Mouse (Mus musculus) ZHBTc4 (cell line): ENCODE results near the gene Plg.

Source experiments
- DNase-seq: peaks from one replicate; pipeline ENCODE4 v3.0.0-alpha.2; 2011; ENCODE audit warnings: low read depth, low spot score

The Plg gene

DNA sequence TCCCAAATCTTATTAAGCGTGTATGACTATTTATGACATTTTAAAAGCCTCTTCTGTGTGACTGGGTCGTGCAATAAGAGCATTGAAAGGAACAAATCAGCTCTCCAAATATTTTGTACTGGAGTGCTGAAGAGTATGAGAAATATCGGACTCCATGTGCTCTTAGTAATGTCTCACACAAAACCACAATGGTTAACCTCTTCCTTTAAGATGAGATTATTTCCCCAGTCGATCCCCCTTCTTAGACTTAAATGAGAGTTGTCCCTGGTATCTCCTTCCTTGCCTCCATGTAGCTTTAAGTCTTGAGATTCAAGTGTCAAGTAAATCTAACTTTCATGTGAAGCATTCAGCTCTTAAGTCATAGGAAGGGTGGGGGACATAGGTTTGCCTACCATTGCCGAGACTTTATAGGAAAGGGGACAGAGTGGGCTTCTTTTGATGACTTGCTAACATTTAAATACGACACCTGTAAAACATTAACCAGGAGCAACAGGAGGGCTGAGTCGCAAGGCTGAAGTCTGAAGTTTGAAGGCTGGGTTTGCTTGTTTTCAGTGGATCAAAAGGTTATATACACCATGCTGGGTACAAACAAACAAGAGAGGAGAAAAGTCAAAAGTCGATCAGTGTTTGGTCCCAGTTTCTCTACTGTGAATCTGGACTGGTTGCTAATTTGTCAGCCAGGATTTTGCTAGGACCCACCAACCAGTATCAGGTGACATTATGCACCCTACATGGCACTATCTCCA, 6.8 kb downstream of the Plg start:
- DNase-seq, result no peak

DNA sequence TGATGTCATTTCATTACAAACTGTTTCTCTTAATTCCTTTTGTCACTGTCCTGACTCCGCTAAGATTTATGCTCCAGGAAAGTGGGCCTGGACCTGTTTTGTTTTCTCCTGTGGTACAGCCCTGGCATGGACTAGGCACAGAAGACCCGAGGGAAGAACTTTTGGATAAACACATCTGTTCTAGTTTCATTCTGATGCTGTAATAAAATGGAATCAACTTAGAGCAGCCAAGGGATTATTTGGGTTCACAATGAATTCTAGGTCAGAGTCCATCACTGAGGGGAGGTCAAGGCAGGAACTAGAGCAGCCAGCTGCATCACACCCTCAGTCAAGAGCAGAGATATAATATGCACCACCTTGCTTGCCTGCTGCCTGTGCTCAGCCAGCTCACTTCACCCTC, 9.4 kb downstream of the Plg start:
- no peak for DNase-seq

DNA sequence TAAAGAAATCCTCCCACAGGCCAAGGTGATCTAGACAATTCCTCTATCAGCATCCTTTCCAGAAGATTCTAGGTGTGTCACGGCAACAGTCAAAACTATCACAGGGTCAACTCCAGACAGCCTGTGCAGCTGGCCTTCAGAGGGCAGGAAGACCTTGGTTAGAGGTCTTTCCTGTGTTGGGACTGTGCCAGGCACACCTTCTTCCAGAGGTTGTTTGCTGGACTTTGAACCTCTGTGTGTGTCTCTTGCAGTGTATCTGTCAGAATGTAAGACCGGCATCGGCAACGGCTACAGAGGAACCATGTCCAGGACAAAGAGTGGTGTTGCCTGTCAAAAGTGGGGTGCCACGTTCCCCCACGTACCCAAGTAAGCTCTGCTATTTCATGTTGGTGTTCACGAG, 9.8 kb downstream of the Plg start:
- DNase-seq, result no peak

DNA sequence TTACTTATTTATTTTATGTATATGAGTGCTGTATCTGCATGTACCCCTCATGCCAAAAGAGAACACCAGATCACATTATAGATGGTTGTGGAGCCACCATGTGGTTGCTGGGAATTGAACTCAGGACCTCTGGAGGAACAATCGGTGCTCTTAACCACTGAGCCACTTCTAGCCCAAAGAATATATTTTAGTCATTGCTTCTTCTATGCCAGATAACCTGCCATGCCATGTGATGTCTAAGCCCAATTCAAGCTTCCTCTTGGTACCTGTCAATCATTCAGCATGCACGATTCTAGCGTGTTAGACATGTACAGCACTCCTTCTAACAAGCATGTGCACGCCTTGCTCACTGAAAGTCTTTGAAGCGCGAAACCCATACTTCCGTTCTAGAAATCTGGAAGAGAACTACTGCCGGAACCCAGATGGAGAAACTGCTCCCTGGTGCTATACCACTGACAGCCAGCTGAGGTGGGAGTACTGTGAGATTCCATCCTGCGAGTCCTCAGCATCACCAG, 17.8 kb downstream of the Plg start:
- no peak for DNase-seq

DNA sequence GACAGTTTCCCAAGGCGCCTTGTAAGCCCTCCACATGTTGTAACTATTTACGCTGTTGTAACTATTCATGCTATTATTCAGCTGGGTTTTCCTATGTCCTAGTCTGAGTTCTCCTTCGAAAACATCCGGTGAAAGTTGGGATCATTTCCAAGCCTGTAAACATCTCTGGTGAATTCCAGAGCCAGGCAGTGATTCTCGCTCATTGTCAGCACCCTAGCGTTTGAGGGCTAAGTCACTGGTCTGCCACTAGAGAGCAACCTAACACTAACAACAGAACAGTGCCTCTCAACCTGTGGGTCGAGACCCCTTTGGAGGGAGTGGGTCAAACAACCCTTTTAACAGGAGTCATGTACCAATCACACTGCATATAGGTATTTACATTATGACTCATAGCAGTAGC, 25.0 kb downstream of the Plg start:
- DNase-seq, result no peak

DNA sequence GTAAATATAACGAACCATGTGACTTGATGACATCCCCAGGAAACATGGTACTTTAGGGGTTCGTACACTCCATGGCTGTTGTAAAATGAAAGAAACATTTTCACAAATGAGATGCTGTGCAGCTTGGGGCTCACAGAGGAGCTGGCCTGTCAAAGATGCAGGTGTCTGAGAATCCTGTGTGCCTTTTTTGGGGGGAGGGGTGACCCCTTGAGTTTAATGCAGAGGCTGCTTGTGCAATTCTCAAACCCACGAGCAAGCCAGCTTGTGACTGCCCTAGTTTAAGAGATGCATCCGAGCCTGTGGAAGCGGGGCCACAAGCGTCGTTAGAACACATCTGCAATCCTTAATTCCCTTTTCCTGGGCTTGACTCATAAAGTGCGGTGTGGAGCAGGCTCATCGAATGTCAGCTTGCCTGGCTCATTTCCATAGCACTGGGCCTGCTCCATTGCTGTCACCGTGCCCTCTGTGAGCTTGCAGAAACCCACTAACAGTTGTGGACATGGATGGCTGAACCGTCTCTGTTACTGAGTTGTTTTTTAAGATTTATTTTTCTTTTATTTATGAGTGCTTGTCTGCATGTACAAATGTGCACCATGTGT, 31.0 kb downstream of the Plg start:
- no peak for DNase-seq

DNA sequence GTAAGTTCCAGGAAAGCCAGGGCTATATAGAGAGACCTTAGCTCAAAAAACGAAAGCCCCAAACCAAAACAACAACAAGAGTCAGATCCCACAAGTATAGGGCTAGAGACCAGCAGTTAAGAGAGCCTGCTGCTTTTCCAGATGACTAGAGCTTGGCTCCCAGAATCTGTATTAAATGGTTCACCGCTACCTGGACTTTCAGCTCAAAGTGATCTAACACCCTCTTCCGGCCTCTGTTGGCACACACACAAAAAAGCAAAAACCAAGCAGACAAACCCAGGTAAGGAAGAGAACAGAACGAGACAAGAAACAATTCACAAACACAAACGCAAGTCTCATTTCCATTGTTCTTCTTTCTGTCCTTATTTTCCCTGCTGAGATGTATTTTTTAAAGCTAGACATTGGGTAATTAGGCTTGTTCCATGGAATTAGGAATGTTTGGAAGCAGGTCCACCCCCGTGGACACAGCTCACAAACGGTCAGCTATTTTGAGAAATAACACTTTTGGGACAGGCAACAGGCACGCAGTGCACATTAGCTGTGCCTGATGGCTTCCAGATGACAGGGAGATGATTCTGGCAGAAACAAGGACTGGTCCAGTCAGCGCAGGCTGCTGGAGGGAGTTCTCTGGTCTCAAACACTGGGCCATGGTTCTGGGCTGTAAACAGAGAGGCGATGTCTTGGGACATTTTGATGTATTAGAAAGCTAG, 33.9 kb downstream of the Plg start:
- no peak for DNase-seq

DNA sequence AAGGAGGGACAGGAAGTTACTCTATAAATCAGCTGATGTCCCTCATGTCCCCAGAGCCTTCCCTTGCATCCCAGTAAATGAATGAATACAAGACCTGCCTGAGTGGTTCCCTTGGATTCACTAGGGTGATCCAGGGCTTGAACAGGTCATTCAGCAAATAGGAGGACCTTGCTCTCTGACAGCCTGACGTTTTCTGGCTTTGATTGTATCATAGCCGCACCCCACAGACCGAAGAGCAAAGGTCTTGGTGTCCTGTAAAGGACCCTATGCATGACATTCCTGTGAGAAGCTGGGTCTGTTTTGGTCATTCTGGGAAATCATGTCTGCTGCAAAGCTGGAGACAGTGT, 34.5 kb downstream of the Plg start:
- no peak for DNase-seq

DNA sequence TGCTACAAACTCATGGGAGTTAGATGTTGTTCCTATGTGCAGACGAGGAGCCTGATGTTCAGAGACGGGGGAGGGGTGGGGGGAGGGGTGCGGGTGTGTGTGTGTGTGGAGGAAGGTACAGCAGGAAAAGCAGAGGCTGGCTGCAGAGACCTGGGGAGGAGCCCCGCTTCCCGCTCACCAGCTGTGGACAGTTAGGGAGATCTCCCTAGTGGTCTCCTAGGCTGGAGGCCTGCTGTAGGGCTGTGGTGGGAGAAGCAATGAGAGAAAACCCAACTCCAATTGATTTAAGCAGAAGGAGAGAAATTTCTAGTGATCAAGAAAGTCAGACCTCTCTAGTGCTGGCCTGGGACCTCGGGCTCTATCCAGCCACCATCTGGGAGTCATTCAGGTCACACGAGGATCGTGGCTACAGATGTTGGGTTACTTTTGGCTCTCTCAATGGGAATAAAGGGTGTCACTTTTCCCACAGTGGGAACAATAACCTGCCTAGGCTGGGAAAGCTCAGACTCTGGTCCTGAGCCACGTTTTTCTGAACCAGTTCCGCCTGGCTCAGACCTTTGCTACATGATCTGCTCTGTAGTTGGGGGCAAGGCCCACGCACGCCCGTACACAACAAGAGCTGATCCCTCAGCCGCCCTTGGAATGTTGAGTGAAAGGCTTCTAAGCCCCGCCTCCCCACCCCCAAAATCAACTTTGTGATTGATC, 36.8 kb downstream of the Plg start:
- DNase-seq, result no peak

DNA sequence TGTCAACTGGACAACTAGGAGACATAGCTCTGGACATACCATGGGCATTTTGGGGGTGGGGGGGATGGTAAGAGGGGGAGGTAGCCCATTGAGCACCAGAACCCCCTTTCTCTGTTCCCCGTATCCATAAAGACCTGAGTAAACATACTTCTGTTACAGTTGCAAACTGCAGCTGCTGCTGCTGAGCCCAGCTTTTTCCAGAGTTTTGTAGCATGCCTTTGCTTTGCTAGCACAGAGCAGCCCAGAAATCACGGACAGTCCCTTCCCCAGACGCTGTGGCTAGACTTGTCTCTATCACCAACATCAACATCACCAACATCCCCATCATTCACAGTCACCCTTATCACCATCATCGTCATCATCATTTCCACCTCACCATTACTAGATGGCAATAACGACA, 37.3 kb downstream of the Plg start:
- no peak for DNase-seq

DNA sequence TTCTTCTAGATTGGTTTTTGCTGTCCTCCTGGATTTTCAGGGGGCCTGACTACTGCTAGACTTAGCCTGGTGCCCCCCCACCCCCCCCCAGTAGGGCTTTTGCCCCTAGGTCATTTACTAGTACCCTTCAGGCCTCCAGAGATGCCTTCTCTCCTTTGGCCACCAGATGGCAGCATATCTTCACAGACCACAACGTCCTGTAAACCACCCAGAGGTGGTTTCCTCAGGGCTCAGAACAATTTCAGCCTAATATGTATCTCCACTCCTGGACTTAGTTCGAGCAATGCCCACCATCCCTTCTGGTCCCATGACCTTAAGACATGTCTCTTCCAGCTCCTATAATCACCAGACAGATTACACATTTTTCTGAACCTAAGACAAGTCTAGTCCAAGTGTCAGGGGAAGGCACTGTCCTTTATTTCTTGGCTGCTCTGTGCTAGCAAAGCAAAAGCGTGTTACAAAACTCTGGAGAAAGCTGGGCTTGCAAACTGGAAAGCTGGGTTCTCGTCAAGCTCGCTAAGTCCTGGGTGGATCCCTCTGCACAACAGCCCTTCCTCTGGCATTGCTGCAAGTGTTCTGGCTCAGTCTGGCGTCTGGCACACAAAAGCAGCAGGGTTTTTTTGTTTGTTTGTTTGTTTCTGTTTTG, 38.0 kb downstream of the Plg start:
- DNase-seq, result peak; percentile 76

DNA sequence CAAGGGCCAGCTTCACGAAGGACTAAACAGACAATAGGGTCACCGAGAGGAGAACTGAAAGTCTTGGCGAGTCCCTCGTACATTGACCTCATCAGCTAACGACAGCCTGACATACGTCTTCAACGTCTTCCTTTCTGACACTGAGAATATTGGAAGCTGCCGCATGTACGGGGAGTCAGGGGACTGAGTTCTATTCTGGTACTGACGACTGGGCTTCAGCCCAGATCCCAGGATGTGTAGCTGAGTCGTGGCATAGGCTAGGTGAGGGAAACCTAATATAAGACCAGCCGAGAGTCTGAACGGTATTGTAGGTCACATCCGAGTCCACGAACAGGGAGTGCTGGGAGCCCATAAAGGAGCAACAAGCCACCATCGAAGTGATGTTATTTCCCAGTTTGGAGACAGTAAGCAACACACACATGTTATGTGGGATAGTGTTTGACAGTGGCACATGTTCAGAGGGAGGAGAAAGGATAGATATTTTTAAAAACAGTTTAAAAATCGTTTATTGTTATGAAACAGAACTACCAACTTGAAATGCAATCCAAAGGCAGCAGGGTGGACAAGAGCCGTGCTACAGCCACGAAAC, 41.2 kb downstream of the Plg start:
- no peak for DNase-seq

DNA sequence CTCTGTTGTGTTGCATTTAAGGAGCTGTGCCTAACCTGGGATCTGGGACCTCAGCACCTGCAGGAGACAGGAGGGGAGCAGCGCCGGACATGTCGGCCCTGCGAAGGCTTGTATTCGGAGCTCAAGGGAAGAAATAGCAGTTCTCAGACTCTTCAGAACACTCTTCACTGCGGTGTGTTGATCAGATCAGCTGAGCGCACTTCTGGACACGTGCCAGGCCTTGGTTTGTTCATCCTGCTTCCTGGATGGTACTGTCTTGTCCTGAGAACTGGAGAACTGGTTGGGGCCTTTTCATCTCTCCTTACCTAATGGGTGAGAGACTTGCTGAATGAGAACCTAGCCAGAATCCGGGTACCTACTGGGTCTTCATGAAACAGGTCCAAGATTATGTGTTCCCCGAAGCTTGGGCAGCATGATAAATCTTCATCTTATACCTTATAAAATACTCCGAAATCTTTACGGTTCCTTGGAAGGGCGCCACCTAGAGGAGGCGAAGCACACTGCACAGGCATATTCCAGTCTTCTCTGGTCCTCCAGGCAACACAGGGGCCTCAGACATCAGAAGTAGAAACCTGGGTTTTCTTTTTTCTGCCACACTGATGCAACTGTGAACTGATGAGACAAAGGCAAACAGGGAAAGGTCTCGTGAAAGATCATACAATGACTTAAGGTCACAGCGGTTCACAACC, 42.6 kb downstream of the Plg start:
- DNase-seq, result peak; percentile 61

DNA sequence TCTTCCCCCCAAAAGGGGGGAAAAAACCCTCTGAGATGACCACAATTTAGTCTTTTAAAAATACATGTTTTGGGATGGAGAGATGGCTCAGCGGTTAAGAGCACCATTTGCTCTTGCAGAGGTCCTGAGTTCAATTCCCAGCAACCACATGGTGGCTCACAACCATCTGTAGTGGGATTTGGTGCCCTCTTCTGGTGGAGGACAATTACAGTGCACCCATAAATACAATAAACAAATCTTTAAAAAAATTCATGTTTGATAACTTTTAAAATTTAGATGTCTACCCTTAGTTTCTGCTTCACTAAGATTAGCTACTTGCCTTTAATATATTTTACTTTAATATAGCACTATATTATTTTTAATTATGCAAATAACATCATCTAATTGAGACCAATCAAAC, 43.7 kb downstream of the Plg start:
- no peak for DNase-seq

DNA sequence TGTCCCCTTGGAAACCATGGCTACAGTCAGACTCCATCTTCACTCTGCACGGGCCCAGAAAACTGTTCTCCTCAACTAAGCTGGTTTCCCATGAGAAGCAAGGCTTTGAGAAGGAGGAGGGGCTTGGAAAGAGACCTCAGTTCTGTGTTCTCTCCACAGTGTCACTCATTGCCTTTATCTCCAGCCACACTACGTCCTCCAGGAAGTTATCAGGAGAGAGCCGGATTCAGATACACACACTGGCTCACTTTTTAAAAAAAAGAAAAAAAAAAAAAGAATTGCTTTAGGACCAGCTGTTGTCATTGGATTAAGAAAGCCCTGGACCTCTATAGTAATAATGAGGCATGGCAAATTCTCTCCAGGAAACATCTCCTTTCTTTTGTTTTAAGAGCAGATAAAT, 48.7 kb downstream of the Plg start:
- no peak for DNase-seq

DNA sequence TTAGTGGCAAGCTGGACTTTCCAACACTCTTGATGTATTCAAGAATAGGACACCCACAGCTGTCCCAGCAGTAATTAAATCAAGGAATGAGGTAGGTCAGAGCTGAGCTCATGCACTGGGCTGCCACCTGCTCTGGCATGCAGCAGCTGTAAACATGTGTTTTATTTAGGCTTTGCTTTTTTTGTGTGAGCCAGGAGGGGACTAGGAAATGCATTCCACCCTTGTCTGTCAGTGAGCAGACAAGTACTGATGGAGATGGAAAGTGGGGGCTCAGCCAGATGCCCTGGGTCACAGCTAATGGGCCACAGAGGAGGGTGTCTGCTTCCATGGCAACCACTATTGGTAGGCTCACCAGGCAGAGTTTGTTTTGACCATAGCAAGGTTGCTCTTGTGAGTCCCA, 50.0 kb downstream of the Plg start:
- no peak for DNase-seq

DNA sequence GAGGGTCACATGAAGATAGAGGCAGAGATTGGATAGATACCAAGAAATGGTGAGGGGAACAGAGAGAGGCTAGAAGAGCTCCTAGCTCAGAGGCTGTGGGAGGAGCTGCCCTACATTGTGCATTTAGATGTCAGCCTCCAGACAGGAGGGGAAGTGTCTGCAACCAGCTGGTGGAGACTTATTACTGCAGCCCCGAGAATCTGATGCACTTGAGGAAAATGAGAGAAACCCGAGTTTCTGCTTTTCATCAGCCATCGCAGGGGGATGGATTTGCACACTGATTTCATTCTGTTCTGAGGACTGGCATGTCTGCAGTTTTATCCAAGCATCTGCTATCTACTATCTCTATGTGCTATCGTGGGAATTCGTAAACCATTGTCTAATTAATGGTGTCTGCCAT, 53.3 kb downstream of the Plg start:
- DNase-seq, result no peak

DNA sequence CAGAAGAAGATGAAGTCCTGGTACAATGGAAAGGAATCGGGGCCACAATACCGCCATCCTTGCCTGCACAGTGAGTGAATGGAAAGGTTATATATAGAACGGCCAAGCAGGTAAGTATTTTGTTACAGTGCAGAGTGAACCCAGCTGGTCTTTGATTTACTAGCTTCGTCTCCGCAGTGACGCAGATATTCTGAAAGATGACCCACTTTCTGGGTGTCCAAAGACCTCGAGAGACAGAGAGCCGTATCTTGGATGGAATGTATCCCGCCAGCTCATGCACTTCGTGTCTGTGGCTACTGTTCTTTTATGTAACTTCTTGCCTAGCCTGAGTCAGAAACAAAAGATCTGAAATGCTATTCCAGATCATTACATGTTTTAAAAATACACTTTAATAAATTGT, 59.4 kb downstream of the Plg start:
- no peak for DNase-seq

DNA sequence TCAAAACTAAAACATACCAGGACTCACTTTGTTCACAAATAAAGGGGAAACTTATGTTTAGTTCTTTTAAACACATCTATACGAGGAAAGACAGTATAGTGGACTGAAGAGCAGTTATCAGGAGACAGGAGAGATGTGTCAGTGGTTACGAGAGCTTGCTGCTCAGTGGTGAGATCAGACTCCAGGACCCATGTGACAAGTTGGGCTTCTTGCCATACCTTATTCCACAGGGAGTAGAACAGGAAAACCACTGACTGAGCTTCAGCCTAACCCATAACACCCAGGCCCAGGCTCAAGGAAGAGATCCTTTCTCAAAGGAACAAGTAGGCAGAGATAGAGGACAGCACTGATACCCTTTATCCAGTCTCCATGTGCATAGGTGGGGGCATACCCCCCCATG, 66.2 kb downstream of the Plg start:
- no peak for DNase-seq

DNA sequence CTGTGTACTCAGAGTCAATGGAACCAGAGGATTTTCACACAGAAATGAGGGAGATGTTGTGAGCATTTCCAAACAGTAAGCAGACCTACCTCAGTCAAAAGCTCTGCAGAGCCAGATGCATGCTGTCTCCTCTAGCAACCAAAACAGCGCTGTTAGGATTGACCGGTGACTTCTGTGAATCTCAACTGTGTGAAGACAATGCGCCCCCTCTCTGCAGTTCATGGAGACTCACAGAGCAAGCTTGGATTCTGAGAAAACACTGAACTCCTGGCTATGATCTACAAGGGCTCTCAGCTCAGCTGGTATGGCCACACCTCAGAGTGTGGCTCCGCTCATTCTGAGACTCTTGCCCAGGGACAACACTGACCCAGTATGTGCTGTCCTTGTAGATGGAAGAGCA, 72.8 kb downstream of the Plg start:
- peak; percentile 20 for DNase-seq
